Mouse (Mus musculus): ENCODE measurements around the gene Sorcs2. TPM values are rescaled to one million over a fixed set of nuclear protein-coding genes. Genes with fewer than 3 reads are reported as not detected.
A peak's percentile ranks its signal among the peaks of the same experiment; 100 is the strongest.

Sorcs2 gene
- polyA plus RNA-seq, 1 experiment = 2.5 TPM

DNA sequence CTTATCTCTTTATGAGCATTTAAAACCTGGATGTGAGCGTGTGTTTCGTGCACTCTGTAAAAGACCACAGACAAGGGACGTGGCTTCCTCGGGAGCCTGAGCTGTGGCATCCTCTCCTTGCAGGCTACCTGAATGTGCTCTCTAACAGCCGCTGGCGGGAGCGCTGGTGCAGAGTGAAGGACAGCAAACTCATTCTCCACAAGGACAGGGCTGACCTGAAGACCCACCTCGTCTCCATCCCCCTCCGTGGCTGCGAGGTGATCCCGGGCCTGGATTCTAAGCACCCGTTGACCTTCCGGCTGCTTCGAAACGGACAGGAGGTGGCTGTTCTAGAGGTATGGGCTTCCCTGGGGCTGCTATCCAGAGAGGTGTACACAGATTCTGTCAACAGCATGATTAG lies 423.7 kb downstream of the Sorcs2 start:
- WGBS = 72% methylated on average over 15 of the region's 15 CpGs
- H3K27ac ChIP-seq (ENCODE audit: control insufficient read depth, insufficient read depth, low read depth, low read length, poor library complexity) = no peak overlapping the region

DNA sequence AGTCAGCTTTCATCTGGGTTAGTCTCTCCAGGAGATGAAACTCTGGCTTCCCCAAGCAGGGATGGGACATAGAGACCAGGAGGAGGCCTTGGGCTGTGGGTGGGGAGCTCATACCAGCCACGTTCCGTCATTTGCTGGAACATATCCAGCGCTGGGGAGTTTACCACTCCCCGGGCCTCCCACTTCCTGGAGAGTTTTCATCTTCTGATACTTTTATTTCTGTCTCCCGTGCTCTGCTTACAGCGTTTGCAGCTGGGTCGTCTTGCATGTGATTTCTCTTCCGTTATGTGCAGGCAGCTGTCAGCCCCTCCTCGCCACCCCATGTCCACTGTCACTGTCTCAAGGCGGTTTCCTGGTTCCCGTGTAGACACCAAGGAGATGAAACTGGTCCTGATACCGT lies 424.1 kb downstream of the Sorcs2 start:
- no peak for TF ChIP-seq CTCF (IDR thresholded peaks at IDR 0.05; ENCODE audit: control insufficient read depth, insufficient read depth, low read length)
- H3K4me1 ChIP-seq (ENCODE audit: control insufficient read depth, insufficient read depth, low read length) = no peaks in the 10 kb centered on the region
- H3K27ac ChIP-seq (ENCODE audit: control insufficient read depth, insufficient read depth, low read depth, low read length, poor library complexity) = no peak overlapping the region
- no peak overlapping the region for H3K4me3 ChIP-seq (replicated peaks; ENCODE audit: control insufficient read depth, low read depth, low read length)
- WGBS = 15% methylated on average over 12 of the region's 12 CpGs

More for the DNA sequence above, 423.7 kb downstream of the Sorcs2 start:
- TF ChIP-seq POLR2A (IDR thresholded peaks at IDR 0.05; ENCODE audit: borderline replicate concordance, control insufficient read depth, low read depth, low read length) (no peak), CTCF (IDR thresholded peaks at IDR 0.05; ENCODE audit: control insufficient read depth, insufficient read depth, low read length) (no peak)
- no peak overlapping the region for H3K4me3 ChIP-seq (replicated peaks; ENCODE audit: control insufficient read depth, low read depth, low read length)
- H3K4me1 ChIP-seq (ENCODE audit: control insufficient read depth, insufficient read depth, low read length) = no peaks in the 10 kb centered on the region

DNA sequence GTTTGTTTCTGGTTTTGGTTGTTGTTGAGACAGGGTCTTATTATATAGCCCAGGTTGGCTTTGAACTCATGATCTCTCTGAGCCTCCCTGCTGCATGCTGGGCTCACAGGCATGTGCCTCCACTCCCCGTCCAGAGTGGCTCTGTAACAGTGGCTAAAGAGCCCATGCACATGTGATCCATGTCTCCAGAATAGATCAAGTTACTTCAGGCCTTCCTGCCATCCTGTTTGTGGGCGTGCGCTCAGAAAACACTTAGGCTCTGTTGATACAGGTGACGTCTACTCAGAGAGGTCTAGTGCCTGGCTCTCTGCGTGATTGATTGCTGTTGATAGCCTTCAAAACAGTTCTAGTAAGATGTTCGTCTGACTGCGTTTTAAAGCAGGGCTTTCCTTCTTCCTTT lies 425.2 kb downstream of the Sorcs2 start:
- Histone ChIP-seq H3K27ac (ENCODE audit: control insufficient read depth, insufficient read depth, low read depth, low read length, poor library complexity) (no peak overlapping the region), H3K4me3 (replicated peaks; ENCODE audit: control insufficient read depth, low read depth, low read length) (no peak overlapping the region), H3K4me1 (ENCODE audit: control insufficient read depth, insufficient read depth, low read length) (no peaks in the 10 kb centered on the region)
- TF ChIP-seq POLR2A (IDR thresholded peaks at IDR 0.05; ENCODE audit: borderline replicate concordance, control insufficient read depth, low read depth, low read length) (no peak), CTCF (IDR thresholded peaks at IDR 0.05; ENCODE audit: control insufficient read depth, insufficient read depth, low read length) (no peak)
- 88% methylated on average over 7 of the region's 7 CpGs for WGBS

DNA sequence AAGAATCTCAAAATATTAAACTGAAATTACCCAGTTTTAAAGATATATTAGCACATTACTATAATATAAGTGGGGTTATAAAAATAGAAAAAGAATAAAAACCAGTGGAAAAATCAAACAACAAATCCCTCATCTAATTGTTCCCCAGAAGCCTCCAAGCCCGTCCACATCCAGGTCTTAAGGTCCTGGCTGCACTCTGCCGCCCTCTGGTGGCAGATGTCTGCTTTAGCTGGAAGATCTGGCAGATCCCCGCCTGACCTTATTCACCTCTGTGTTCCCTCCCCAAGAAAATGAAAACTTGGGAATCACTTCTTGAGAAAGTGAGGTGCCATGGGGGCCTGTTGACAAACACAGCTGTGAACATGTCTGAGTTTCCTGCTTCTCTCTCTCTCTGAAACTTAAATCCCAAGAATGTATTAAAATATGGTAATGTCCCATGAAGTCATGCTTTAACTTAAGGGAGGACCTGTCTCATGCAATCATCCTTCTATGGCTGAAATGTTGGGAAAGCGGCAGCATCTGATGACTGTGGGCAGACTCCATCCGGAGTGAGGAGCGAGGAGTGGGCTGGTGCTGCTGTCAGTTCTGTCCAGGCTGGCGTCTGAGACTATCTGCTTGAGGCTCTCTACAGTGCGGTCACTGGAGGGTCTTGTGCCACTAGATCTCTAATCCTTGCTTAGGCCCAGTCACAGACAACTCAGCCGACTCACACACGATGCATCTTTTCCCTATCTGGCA lies 425.9 kb downstream of the Sorcs2 start:
- peak; percentile 92 for TF ChIP-seq CTCF (IDR thresholded peaks at IDR 0.05; ENCODE audit: control insufficient read depth, insufficient read depth, low read length)
- TF ChIP-seq POLR2A (IDR thresholded peaks at IDR 0.05; ENCODE audit: borderline replicate concordance, control insufficient read depth, low read depth, low read length) = no peak
- no peak overlapping the region for H3K4me3 ChIP-seq (replicated peaks; ENCODE audit: control insufficient read depth, low read depth, low read length)
- WGBS = 57% methylated on average over 10 of the region's 10 CpGs
- no peak overlapping the region for H3K27ac ChIP-seq (ENCODE audit: control insufficient read depth, insufficient read depth, low read depth, low read length, poor library complexity)
- H3K4me1 ChIP-seq (ENCODE audit: control insufficient read depth, insufficient read depth, low read length) = no peaks in the 10 kb centered on the region

DNA sequence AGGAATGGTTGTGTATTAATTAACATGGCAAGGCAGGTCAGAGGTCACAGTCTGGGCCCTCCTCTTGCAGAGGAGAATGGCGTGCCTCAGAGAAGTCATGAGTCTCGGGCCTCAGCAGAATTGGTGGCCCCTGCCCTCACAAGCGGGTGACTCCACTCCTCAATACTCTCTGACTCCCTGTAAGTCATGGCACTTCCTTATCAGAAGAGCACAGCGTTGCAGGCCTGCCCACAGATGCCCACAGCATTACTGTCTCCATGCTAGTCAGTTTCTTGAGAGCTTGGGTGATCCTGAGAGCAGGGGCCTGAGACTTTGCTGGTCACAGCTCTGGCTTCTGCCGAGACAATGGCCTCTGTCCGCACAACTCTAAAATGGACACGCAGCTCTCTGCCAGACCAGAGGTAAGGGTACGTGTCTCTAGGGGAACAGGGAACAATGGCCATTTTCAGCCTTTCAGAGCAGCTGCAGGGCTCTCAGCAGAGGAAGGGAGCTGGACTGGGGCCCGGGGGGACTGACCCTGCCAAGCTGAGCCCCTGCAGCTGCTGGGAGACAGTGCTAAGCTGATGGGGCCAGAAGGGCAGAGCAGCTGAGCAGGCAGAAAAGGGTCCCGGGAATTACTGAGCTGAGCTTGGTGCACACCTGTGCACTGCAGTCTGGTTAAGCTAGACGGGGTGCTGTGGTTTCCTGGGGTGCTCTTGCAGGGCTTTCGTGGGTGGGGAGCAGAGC lies 427.4 kb downstream of the Sorcs2 start:
- no peak overlapping the region for H3K4me3 ChIP-seq (replicated peaks; ENCODE audit: control insufficient read depth, low read depth, low read length)
- no peak overlapping the region for H3K27ac ChIP-seq (ENCODE audit: control insufficient read depth, insufficient read depth, low read depth, low read length, poor library complexity)
- no peaks in the 10 kb centered on the region for H3K4me1 ChIP-seq (ENCODE audit: control insufficient read depth, insufficient read depth, low read length)
- 57% methylated on average over 12 of the region's 12 CpGs for WGBS
- no peak for TF ChIP-seq POLR2A (IDR thresholded peaks at IDR 0.05; ENCODE audit: borderline replicate concordance, control insufficient read depth, low read depth, low read length)
- no peak for TF ChIP-seq CTCF (IDR thresholded peaks at IDR 0.05; ENCODE audit: control insufficient read depth, insufficient read depth, low read length)

DNA sequence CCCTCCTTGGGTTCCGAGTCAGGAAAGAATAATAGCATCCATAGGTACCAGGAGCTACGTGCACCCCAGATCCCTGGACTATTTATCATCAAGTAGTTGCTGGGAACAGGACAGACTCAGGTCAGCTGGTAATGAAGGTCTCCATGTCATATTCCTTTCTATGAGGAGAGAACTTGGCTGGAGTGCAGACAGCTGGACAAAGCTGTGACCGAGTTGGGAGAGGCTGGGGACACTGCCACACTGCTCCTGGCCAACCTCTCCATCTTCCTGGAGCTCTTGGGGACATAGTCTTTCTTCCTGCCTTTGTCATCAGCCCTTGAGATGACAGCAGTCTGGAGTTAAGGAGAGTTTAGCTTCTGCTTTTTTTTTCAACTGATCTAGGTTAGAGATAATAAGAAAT lies 428.1 kb downstream of the Sorcs2 start:
- H3K4me1 ChIP-seq (ENCODE audit: control insufficient read depth, insufficient read depth, low read length) = no peaks in the 10 kb centered on the region

More for the DNA sequence above, 428.1 kb downstream of the Sorcs2 start:
- Histone ChIP-seq H3K4me3 (replicated peaks; ENCODE audit: control insufficient read depth, low read depth, low read length) (no peak overlapping the region), H3K27ac (ENCODE audit: control insufficient read depth, insufficient read depth, low read depth, low read length, poor library complexity) (no peak overlapping the region)
- TF ChIP-seq CTCF (IDR thresholded peaks at IDR 0.05; ENCODE audit: control insufficient read depth, insufficient read depth, low read length) = no peak
- no peak for TF ChIP-seq POLR2A (IDR thresholded peaks at IDR 0.05; ENCODE audit: borderline replicate concordance, control insufficient read depth, low read depth, low read length)
- WGBS = 74% methylated on average over 3 of the region's 3 CpGs

Other genes with a start within 250 kb of the Sorcs2 start
- gene Psapl1, start 194.1 kb downstream of the Sorcs2 start, polyA plus RNA-seq (2011; ENCODE audit: insufficient read depth, insufficient read length, low replicate concordance, missing spikeins) = not detected in 2 replicates
- 5.7 and 13.3 TPM in 2 replicates for gene Grpel1, start 66.9 kb upstream of the Sorcs2 start, polyA plus RNA-seq (2011; ENCODE audit: insufficient read depth, insufficient read length, low replicate concordance, missing spikeins)
- gene Tada2b, start 86.1 kb upstream of the Sorcs2 start, polyA plus RNA-seq (2011; ENCODE audit: insufficient read depth, insufficient read length, low replicate concordance, missing spikeins) = 6.4 and 7.9 TPM in 2 replicates
- gene Ccdc96, start 86.4 kb upstream of the Sorcs2 start, polyA plus RNA-seq (2011; ENCODE audit: insufficient read depth, insufficient read length, low replicate concordance, missing spikeins) = 0.42 TPM in 1 of 2 replicates, not detected in the other
- 7.5 and 34.7 TPM in 2 replicates for gene Tbc1d14, start 195.1 kb upstream of the Sorcs2 start, polyA plus RNA-seq (2011; ENCODE audit: insufficient read depth, insufficient read length, low replicate concordance, missing spikeins)